Mouse (Mus musculus) large intestine, adult 2 months (tissue): Measurements from ENCODE around the gene Ces1f. TPM values are rescaled to one million over a fixed set of nuclear protein-coding genes. Genes with fewer than 3 reads are reported as not detected.

Experiments used
- DNase-seq: peaks from one replicate; pipeline ENCODE4 v3.0.0-alpha.2; 2012; ENCODE audit warnings: low read depth, low spot score
- WGBS: fragments of 180-500 bp; shearing (Covaris S2); methylation state at CpG from one replicate; pipeline ENCODE4 v1.1.7; 2018; 5-methylcytosine and 5-hydroxymethylcytosine counted together
- polyA plus RNA-seq: library from polyadenylated mRNA; depleted of rRNA; stranded (reverse); fragments of >200 nt; gene quantifications from 2 replicates; pipeline ENCODE4 v1.2.3, GENCODE M21; 2012; rRNA removed

The Ces1f gene
- polyA plus RNA-seq, 1 experiment, result 17.7 TPM

GRCm38 (mm10) chr8:93217867-93218266, 61.7 kb downstream of the Ces1f start:
- DNase-seq, result no peak
- 22% methylated on average over 4 of the region's 4 CpGs for WGBS

DNA sequence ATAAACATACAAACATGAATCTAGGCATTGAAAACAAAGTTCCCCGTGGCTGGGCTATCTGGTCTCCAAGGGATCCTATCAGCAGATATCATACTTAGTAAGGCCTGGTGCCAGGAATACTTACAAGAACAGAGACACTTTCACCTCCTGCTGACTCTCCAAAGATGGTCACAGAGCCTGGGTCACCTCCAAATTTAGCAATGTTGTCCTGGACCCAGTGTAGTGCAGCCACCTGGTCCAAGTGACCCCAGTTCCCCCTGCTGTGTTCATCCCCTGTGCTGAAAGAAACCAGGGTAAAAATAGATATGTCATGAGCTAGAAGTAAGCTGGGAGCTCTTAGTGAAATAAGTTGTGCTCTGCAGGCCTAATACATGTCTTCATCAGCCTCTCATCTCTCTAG, 62.2 kb downstream of the Ces1f start:
- 9% methylated on average over 1 of the region's 1 CpGs for WGBS
- no peak for DNase-seq

DNA sequence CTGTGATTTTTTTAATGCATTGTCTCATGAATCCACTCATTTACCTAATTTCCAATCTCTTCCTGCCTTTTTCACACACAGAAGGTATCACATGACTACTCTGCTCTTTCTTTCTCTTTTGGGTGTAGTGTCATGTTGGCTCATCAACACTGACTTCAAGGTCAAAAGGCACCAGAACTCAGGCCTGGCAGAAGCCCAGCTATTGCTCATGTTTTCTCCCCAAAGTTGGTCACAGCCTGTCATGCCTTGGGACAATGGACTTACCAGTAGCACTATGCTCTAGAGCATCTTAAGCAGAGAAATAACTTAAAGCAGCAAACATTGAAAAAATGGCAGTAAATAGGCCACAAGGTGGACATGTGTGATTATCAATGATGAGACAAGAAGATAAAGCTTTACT, 68.5 kb downstream of the Ces1f start:
- no peak for DNase-seq

Other genes with a start within 250 kb of the Ces1f start
- not detected in 2 replicates for gene Ces1a, start 231.6 kb downstream of the Ces1f start, polyA plus RNA-seq
- gene Ces1b, start 199.7 kb downstream of the Ces1f start, polyA plus RNA-seq, result 0.19 and 0.25 TPM in 2 replicates
- gene Ces1c, start 148.5 kb downstream of the Ces1f start, polyA plus RNA-seq, result 2.5 and 4.2 TPM in 2 replicates
- gene Ces1d, start 81.9 kb downstream of the Ces1f start, polyA plus RNA-seq, result 15.5 and 30.1 TPM in 2 replicates
- 2.3 and 8.1 TPM in 2 replicates for gene Ces1e, start 50.1 kb downstream of the Ces1f start, polyA plus RNA-seq
- gene Ces1g, start 57.6 kb upstream of the Ces1f start, polyA plus RNA-seq, result 0.53 and 0.69 TPM in 2 replicates
- gene Ces1h, start 100.0 kb upstream of the Ces1f start, polyA plus RNA-seq, result not detected in 2 replicates